Mouse (Mus musculus): ENCODE results near the gene Cep41. TPM values are rescaled to one million over a fixed set of nuclear protein-coding genes. Genes with fewer than 3 reads are reported as not detected.
A peak's percentile ranks its signal among the peaks of the same experiment; 100 is the strongest.

Gene Cep41
- polyA plus RNA-seq, 1 experiment from 2014 or later = 19.5 TPM

DNA sequence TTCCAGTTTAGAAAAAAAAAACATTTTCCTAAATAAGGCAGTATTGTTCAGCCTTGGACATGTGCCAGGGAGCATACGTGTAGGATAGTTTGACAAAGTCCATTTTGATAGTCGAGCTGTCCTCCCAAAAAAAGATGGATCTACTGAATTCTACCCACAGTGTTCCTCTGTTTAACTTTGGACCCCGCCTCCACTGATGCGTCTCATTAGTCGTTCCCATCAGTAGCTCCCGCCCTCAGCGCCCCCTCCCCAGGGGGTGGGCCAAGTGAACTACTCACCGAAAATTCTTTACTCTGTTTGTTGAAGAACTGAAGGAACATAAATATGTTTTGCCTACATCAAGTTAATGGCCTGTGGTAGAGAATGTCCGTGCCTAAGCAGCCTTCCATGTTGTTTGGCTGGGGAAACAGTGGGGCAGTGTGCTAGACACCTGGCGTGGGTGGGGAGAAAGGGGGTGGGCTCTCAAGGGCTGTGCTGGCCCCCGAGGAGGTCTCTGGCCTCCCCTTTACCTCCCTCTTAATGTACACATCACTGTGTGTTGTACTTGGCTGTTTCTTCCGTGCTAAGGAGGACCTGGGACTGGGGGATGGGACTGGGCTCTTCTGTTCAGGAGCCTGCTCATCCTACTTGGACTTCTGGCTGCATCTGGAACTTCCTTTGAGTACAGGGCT is 36.9 kb upstream of the Cep41 start:
- peaks cover 4% of the 10 kb centered on the region; the same call in 1 of the 2 replicates for H3K9me3 ChIP-seq (replicated peaks)
- peaks cover 31% of the 10 kb centered on the region for H3K4me1 ChIP-seq
- H3K27me3 ChIP-seq = no peaks in the 10 kb centered on the region
- H3K4me2 ChIP-seq = no peak overlapping the region
- no peak overlapping the region for H3K27ac ChIP-seq
- H3K36me3 ChIP-seq (ENCODE audit: poor library complexity, severe bottlenecking) = no peaks in the 10 kb centered on the region
- no peak for ATAC-seq
- no peak overlapping the region for H3K9ac ChIP-seq
- WGBS = 66% methylated on average over 12 of the region's 12 CpGs
- no peak overlapping the region for H3K4me3 ChIP-seq

DNA sequence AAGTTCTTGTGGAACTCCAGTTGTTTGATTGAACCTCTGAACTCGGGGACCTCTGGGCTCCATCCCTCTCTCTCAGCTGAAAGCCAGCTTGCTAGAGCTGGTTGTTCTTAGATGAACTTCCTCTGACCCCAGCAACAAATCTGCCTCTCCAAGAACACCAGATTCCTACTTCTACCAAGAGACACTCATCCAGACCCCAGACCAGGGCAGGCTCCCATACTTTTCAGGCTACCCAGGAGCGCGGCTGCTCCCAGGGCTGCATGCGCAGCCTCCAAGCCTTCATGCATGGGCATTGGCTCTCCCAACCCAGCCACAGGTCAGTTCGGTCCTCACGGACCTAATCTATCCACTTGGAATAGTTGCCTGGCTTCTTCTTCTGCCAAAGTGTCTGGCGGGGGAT is 29.8 kb upstream of the Cep41 start, which contains the start of gene Mest:
TSS of gene Mest (plus strand) at position 217 of the 400 bp plus-strand sequence.
- H3K27me3 ChIP-seq = no peaks in the 10 kb centered on the region
- H3K4me1 ChIP-seq = peaks cover 23% of the 10 kb centered on the region
- no peak within 1 kb of the TSS for H3K9ac ChIP-seq
- no peak within 1 kb of the TSS for H3K4me2 ChIP-seq
- no peak for ATAC-seq
- peak within 1 kb of the TSS; percentile 76 for H3K27ac ChIP-seq
- H3K4me3 ChIP-seq = no peak within 1 kb of the TSS
- no peaks in the 10 kb centered on the region for H3K36me3 ChIP-seq (ENCODE audit: poor library complexity, severe bottlenecking)
- no peaks in the 10 kb centered on the region for H3K9me3 ChIP-seq (replicated peaks)
- WGBS = 70% methylated on average over 7 of the region's 7 CpGs

DNA sequence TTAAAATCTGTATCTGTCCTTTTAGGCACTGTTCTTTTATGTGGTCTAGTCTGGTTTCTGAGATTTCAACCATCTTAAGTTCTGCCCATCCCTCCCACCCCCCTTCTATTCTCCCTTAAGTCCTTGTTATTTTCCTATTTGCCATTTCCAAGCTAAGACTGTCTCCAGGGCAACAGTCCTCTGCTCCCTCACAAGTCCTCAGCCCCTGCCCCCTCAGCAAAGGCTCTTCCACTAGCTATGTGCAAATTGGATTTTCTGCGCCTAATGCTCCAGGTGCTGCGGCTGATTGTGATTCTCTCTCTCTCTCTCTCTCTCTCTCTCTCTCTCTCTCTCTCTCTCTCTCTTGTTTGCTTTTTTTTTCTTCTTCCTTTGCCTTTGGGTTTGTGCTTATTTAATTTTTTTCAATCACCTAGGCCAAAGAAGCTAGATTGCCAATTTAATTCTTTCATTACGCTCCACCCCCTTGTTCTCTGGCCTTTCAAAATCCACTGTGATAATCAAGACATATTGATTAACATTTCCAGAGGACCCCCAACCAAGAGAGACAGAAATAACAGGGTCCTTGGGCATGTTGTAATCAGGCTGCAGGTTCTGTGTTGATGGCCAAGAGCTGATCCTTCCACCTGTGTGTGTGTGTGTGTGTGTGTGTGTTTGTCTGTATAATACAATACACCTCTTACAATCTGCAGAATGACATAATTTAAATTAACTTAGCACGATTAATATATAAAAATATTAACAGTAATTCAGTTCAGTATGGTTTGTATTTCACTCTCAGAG is 29.0 kb upstream of the Cep41 start:
- Histone ChIP-seq H3K27ac (peak overlapping the region; percentile 76), H3K9me3 (replicated peaks) (no peaks in the 10 kb centered on the region), H3K36me3 (ENCODE audit: poor library complexity, severe bottlenecking) (no peaks in the 10 kb centered on the region), H3K4me2 (no peak overlapping the region), H3K27me3 (no peaks in the 10 kb centered on the region), H3K4me3 (no peak overlapping the region), H3K4me1 (peaks cover 23% of the 10 kb centered on the region), H3K9ac (no peak overlapping the region)
- WGBS = 36% methylated on average over 4 of the region's 4 CpGs
- ATAC-seq = peak; percentile 81; the same call in 1 of the 2 replicates

DNA sequence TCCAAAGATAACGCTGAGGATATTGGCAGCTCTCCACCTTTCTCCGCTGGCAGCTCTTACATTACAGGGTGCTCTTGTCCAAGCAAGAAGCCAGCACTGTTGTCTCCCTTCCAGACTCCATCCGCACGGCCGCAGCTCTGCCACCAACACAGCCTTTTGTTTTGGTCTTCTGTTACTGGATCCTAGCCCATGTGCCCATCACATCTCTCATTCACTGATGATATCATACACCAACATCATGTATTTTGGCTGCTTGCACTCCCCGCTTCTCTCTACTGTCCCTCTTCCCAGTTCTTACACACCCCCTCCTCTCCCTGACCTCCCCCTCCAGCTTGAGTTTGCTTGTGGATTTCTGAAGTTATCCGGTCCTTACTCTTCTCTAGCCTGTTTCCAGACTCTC is 23.2 kb upstream of the Cep41 start:
- Histone ChIP-seq H3K9me3 (replicated peaks) (no peaks in the 10 kb centered on the region), H3K27me3 (no peaks in the 10 kb centered on the region), H3K4me2 (no peak overlapping the region), H3K9ac (no peak overlapping the region), H3K4me1 (peaks cover 27% of the 10 kb centered on the region), H3K4me3 (no peak overlapping the region), H3K36me3 (ENCODE audit: poor library complexity, severe bottlenecking) (no peaks in the 10 kb centered on the region), H3K27ac (no peak overlapping the region; the same call in 1 of the 2 replicates)
- WGBS = 71% methylated on average over 7 of the region's 7 CpGs
- no peak for ATAC-seq

DNA sequence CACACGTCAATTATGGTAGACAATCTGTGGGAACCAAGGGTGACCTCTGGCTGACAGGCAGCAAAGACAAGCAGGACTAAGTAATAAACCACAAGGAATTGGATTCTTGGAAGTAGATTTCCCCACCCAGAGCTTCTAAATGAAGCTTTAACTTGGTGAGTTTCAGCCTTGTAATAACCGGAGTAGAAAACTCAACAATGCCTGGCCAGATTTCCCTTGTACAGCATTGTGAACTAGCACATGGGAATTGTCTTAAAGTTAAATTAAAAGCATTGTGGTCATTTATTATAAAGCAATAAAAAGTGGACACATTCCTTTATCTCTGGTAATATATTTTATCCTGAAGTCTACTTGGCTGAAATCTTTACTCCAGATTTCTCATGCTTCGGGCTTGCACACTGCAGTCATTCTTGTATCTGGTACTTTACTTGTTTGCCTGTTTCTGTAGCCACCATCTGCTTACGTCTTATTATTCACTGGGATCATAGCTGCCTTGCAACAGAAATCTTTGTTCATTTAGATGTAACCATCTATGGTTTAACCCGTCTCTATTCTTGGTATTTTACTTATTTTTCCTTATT is 21.4 kb upstream of the Cep41 start:
- Histone ChIP-seq H3K4me3 (no peak overlapping the region), H3K36me3 (ENCODE audit: poor library complexity, severe bottlenecking) (no peaks in the 10 kb centered on the region), H3K9me3 (replicated peaks) (no peaks in the 10 kb centered on the region), H3K4me1 (peaks cover 31% of the 10 kb centered on the region), H3K27me3 (no peaks in the 10 kb centered on the region), H3K4me2 (no peak overlapping the region), H3K9ac (no peak overlapping the region), H3K27ac (no peak overlapping the region)
- WGBS = 75% methylated on average over 5 of the region's 5 CpGs
- ATAC-seq = no peak

DNA sequence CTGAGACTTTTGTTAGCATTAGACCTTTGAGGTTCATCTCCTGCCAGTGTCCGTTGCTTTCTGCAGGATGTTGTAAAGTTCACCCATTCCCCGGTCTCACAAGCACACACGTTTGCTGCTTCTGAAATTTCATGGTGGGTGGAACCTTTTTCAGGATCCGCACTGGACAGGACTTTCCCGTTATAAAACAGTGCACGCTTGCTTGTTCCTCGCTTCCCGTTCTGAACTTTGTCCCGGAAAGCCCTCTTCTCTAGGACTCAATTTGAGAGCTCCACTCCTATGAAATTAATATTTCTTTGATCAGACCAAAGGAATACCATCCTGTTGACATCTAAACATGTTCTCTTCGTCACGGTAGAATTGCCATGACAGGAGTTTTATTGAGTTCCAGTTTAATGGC is 20.3 kb upstream of the Cep41 start:
- Histone ChIP-seq H3K27me3 (no peaks in the 10 kb centered on the region), H3K27ac (no peak overlapping the region), H3K36me3 (ENCODE audit: poor library complexity, severe bottlenecking) (no peaks in the 10 kb centered on the region), H3K4me3 (no peak overlapping the region), H3K4me2 (no peak overlapping the region), H3K4me1 (peaks cover 41% of the 10 kb centered on the region), H3K9me3 (replicated peaks) (no peaks in the 10 kb centered on the region), H3K9ac (no peak overlapping the region)
- ATAC-seq = no peak
- WGBS = 88% methylated on average over 11 of the region's 11 CpGs

DNA sequence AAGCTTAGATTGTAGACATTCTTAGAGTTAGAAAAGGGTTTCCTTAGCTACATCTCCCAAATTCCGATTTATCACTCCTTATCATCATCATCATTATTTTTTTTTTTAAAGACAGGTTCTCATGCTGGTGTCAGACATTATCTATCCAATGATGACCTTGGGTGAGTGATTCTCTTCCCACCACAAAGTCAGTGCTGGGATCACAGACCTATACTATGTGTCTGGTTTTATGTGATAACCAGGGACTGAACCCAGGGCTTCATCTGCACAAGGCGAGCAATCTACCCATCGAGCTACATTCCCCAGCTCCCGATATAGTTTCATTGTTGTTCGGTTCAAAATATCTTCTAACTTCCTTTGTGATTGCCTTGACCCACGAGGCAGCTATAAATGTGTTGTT is 19.9 kb upstream of the Cep41 start:
- no peaks in the 10 kb centered on the region for H3K27me3 ChIP-seq
- no peak overlapping the region for H3K9ac ChIP-seq
- no peaks in the 10 kb centered on the region for H3K9me3 ChIP-seq (replicated peaks)
- H3K27ac ChIP-seq = no peak overlapping the region
- H3K4me1 ChIP-seq = peaks cover 41% of the 10 kb centered on the region
- ATAC-seq = no peak
- H3K4me2 ChIP-seq = no peak overlapping the region
- WGBS = 94% methylated on average over 6 of the region's 6 CpGs
- H3K4me3 ChIP-seq = no peak overlapping the region
- no peaks in the 10 kb centered on the region for H3K36me3 ChIP-seq (ENCODE audit: poor library complexity, severe bottlenecking)

DNA sequence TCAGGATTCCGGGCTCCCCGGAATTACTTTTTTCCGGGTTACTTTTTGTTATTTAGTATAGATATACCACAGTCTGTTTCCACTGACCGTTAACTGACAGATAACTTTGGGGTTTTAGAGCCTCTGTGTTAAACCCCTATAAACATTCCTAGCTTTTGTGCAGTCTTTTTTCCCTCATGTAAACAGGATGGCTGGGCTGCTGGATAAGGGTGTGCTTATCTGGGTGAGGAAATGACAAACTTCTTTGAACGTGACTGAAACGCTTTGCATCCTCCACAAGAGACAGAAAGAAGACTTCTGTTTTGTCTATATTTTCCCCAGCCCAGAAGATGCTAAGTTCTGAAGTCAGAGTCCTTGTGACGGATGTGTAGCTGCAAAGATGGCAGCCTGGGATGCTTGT is 18.9 kb upstream of the Cep41 start:
- Histone ChIP-seq H3K4me3 (no peak overlapping the region), H3K9ac (no peak overlapping the region), H3K4me1 (peaks cover 41% of the 10 kb centered on the region), H3K9me3 (replicated peaks) (no peaks in the 10 kb centered on the region), H3K27me3 (no peaks in the 10 kb centered on the region), H3K27ac (no peak overlapping the region), H3K4me2 (no peak overlapping the region), H3K36me3 (ENCODE audit: poor library complexity, severe bottlenecking) (no peaks in the 10 kb centered on the region)
- WGBS = 69% methylated on average over 7 of the region's 7 CpGs
- ATAC-seq = no peak

DNA sequence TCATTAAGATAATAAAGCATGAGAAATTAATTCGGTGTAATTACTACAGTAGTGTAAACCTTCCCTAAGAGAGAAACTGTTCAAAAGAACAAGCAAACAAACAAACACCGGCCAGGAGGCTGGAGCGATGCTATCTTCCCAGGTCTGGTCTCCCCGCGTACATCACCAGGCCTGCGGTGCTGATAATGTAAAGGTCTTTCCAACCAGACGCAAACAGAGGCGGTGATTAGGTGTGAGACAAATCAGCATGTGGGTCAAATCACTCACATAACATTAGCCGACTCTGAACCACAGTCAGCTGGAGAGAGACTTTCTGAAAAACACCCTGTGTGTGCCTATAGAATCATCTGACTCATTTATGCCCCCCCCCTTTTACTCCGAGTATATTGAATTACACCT is 17.8 kb upstream of the Cep41 start:
- Histone ChIP-seq H3K9me3 (replicated peaks) (no peaks in the 10 kb centered on the region), H3K4me3 (no peak overlapping the region), H3K36me3 (ENCODE audit: poor library complexity, severe bottlenecking) (no peaks in the 10 kb centered on the region), H3K9ac (no peak overlapping the region), H3K27me3 (no peaks in the 10 kb centered on the region), H3K4me1 (peaks cover 35% of the 10 kb centered on the region), H3K27ac (no peak overlapping the region), H3K4me2 (no peak overlapping the region)
- WGBS = 71% methylated on average over 10 of the region's 10 CpGs
- ATAC-seq = no peak

DNA sequence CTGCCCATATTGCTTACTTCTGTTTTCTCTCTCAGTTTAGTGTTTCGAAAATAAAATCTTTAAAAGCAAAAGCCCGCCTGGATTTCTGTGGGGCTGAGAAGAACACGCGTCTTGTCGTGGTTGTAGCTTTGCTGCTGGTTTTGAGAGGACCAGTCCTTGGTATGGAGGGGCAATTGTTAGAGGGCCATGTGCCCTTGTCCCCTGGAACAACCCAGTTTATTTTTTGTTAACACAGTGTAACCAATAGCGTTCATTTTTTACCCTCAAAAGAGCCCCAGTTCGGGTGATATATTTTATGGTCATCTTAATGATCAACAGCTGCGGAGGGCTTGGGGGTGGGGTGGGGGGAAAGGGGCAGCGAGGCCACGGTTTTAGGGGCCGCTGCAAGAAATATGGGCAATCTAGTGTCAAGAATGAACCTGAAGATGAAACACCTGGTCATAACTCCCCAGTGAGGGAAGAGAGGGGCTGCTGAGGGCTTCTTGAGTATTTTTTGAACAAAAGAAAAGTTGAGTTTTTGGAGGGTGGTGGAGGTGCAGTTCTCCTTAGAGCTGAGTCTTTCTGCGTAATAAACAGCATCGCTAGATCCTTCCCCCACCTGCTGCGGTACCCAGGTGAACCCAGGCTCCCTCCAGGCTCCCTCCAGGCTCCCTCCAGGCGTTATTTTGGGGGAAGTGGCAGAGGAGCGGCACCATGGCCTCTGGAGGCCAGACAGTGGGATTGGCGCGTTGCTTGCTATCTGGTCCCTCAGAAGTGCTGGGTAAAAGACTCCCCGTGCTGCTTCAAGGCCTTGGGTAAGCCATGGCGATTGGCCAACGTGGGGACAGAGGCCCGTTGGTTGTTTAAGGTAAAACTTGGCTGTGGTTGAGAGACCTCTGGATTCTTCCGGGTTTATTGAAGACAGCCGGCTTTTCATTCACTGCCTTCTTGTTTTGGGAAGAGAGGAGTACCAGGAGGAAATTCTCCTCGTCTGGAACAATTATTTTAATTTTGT is 17.1 kb upstream of the Cep41 start:
- no peak for ATAC-seq
- H3K9ac ChIP-seq = no peak overlapping the region
- H3K4me3 ChIP-seq = no peak overlapping the region
- no peak overlapping the region for H3K4me2 ChIP-seq
- no peaks in the 10 kb centered on the region for H3K9me3 ChIP-seq (replicated peaks)
- no peaks in the 10 kb centered on the region for H3K27me3 ChIP-seq
- peaks cover 30% of the 10 kb centered on the region for H3K4me1 ChIP-seq
- H3K36me3 ChIP-seq (ENCODE audit: poor library complexity, severe bottlenecking) = no peaks in the 10 kb centered on the region
- WGBS = 71% methylated on average over 25 of the region's 25 CpGs
- no peak overlapping the region for H3K27ac ChIP-seq

DNA sequence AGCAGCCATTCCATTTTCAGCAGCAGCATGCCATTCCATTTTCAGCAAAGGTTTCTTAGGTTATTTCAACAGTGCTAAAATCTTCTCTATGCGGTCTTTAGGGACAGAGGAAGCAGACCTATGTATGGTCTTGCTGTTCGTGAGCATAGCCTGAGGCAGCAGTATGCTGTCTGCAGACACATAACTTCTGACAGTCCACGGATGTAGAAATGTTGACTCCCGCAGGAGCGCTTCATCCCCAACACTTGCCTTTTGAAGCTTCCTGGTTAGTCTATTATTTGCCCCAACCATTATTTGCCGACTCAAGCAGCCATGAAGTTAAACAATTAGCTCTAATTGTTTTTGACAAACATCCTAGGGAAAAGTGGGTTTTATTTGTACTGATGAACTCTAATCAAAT is 15.6 kb upstream of the Cep41 start:
- ATAC-seq = no peak
- 14% methylated on average over 6 of the region's 6 CpGs for WGBS
- Histone ChIP-seq H3K4me2 (no peak overlapping the region), H3K9me3 (replicated peaks) (no peaks in the 10 kb centered on the region), H3K27ac (0 out of 2 replicates have a peak overlapping the region, but pooled peaks have one; percentile 4), H3K9ac (no peak overlapping the region), H3K27me3 (no peaks in the 10 kb centered on the region), H3K4me3 (no peak overlapping the region), H3K4me1 (peaks cover 20% of the 10 kb centered on the region; the same call in 1 of the 2 replicates), H3K36me3 (ENCODE audit: poor library complexity, severe bottlenecking) (no peaks in the 10 kb centered on the region)
